Mouse (Mus musculus): ENCODE measurements around the gene Olfr57. TPM values are rescaled to one million over a fixed set of nuclear protein-coding genes. Genes with fewer than 3 reads are reported as not detected.
"Not testable (repeated sequence)": the region's sequence is repeated elsewhere in the genome, so short reads cannot be mapped to it uniquely, and the experiment has no call there.

The Olfr57 gene
- total RNA-seq (2021), result not detected
- long read RNA-seq, experiment 1, result 0 reads
- long read RNA-seq, experiment 2, result 0 reads

GRCm38 (mm10) chr10:79028441-79028840, at the start of gene Olfr57:
TSS of gene Olfr57 (plus strand) at chr10:79028741.
- DNase-seq (ENCODE audit: low spot score in 2 of 2), result no peak

- DNase-seq (ENCODE audit: low spot score in 2 of 2), result no peak
Measured at GRCm38 (mm10) chr10:78980750-78981149, 47.8 kb upstream of the Olfr57 start, which contains the start of gene Olfr1352. TSS of gene Olfr1352 (plus strand) at chr10:78981050.

GRCm38 (mm10) chr10:79012172-79012571, 16.4 kb upstream of the Olfr57 start, which contains the start of gene Olfr1351:
TSS of gene Olfr1351 (plus strand) at chr10:79012472.
- no peak for DNase-seq (ENCODE audit: low spot score in 2 of 2)

GRCm38 (mm10) chr10:79042457-79042856, 13.9 kb downstream of the Olfr57 start:
- DNase-seq (ENCODE audit: low spot score in 2 of 2), result not testable (repeated sequence)

- DNase-seq (ENCODE audit: low spot score in 2 of 2), result not testable (repeated sequence)
Measured at GRCm38 (mm10) chr10:79057370-79057769, 28.8 kb downstream of the Olfr57 start.

Other genes starting within 250 kb of the Olfr57 start
- gene Slc1a6, start 248.2 kb upstream of the Olfr57 start, total RNA-seq (2021), result under 1 TPM; 0.48 to 0.53 TPM
- not detected for gene Olfr1356, start 176.6 kb upstream of the Olfr57 start, total RNA-seq (2021)
- not detected for gene Olfr1355, start 153.2 kb upstream of the Olfr57 start, total RNA-seq (2021)
- gene Olfr1354, start 115.6 kb upstream of the Olfr57 start, total RNA-seq (2021), result not detected
- gene Olfr8, start 78.1 kb upstream of the Olfr57 start, total RNA-seq (2021), result not detected
- not detected for gene Olfr1353, start 65.4 kb upstream of the Olfr57 start, total RNA-seq (2021)
- gene Olfr1352, start 47.7 kb upstream of the Olfr57 start, total RNA-seq (2021), result not detected
- gene Olfr1351, start 16.3 kb upstream of the Olfr57 start, total RNA-seq (2021), result not detected
- 10 to 100 TPM; 26.6 to 28.9 TPM for gene 2610008E11Rik, start 68.9 kb downstream of the Olfr57 start, total RNA-seq (2021)
- gene Vmn2r80, start 120.0 kb downstream of the Olfr57 start, total RNA-seq (2021), result not detected
- gene Vmn2r81, start 219.0 kb downstream of the Olfr57 start, total RNA-seq (2021), result not detected

Data from adrenal gland, postnatal 4 days (tissue).